Mouse (Mus musculus) cerebellum, adult 2 months (tissue): ENCODE results near the gene Slc22a3.

ENCODE experiments used
- CTCF ChIP-seq: fragments of 200-500 bp; IDR thresholded peaks from 2 replicates; pipeline ENCODE4 v1.5.1; 2011; ENCODE audit warnings: low read depth, mild to moderate bottlenecking, control low read depth, low read length, moderate library complexity, borderline replicate concordance; ENCODE audit not compliant: insufficient read depth
- POLR2A ChIP-seq: fragments of 200-500 bp; IDR thresholded peaks from 2 replicates; pipeline ENCODE4 v1.6.1; 2011; ENCODE audit warnings: low read length, control low read depth, borderline replicate concordance; ENCODE audit not compliant: insufficient read depth

DNA sequence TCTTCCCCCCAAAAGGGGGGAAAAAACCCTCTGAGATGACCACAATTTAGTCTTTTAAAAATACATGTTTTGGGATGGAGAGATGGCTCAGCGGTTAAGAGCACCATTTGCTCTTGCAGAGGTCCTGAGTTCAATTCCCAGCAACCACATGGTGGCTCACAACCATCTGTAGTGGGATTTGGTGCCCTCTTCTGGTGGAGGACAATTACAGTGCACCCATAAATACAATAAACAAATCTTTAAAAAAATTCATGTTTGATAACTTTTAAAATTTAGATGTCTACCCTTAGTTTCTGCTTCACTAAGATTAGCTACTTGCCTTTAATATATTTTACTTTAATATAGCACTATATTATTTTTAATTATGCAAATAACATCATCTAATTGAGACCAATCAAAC is 85.4 kb downstream of the Slc22a3 start:
- TF ChIP-seq CTCF (no peak), POLR2A (no peak)
